Mouse (Mus musculus) regulatory T cell (primary cell): ENCODE results near the gene Incenp.
"Not testable (repeated sequence)": the region's sequence is repeated elsewhere in the genome, so short reads cannot be mapped to it uniquely, and the experiment has no call there.

Source experiments
- in situ Hi-C: fragments of 300-600 bp; cut with MboI, MseI; formaldehyde crosslinking; loops from one replicate; pipeline ENCODE4 v1.15.1; 2025; ENCODE audit warnings: high pct_unique_total_duplicates

The Incenp gene

DNA sequence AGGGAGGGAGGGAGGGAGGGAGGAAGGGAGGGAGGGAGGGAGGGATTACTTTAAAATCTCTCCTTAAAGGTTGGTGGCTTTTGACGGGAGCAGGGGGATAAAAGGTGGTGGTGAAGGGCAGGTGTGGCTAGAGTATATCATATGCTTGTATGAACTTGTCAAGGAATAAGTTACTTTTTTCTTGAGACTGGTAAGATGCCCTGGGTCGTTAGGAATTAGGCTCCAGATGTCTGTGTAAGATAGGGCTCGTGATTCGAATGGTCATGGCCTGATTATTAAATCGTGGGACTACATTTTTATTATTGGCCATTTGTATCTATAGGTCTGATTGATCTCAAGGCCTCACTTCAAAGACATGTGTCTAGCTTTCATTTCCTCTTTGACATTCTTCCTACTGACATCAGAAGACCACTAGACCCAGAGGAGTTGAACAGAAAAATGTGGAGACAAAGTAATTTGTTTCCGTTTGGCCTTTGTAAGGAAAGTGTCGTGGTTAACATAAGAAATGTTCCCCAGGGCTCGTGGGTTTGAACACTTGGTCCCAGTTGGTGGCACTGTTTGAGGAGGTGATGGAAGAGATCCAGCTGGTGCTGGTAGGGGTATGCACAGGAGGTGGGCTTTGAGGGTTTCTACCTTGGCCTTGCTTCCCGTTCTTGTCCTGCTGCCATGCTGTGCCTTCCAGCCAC, 19.0 kb upstream of the Incenp start:
- in situ Hi-C loops, result loop anchor here (10.0 kb wide), 1 partner anchor 276 kb away; no protein-coding TSS in a partner anchor

GRCm38 (mm10) chr19:9917727-9918126, 18.4 kb upstream of the Incenp start:
- in situ Hi-C loops, result loop anchor here (10.0 kb wide), 1 partner anchor 277 kb away; no protein-coding TSS in a partner anchor

- in situ Hi-C loops, result loop anchor here (10.0 kb wide), 1 partner anchor 279 kb away; no protein-coding TSS in a partner anchor
Measured at GRCm38 (mm10) chr19:9915935-9916334, 16.6 kb upstream of the Incenp start.

GRCm38 (mm10) chr19:9914346-9914745, 15.0 kb upstream of the Incenp start:
- in situ Hi-C loops, result loop anchor here (5.0 to 10.0 kb wide), 3 partner anchors 78 to 280 kb away; no protein-coding TSS in a partner anchor

DNA sequence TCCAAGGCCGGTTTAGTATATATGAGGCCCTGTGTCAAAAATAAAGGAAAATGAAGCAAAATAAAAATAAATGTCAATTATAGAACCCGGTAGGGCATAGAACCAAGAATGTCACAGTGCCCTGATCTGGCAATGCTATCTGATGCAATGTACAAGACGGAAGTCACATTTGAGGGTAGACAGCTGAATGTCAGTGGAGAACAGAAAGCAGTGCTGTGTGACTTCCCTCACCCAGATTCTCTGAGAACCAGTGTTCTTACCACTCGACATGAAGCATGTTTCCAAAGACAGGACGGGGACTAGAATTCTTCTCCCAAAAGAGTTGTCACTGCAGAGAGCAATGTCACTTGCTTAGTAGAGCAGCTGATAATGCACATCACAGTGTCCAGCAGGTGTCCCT, 14.4 kb upstream of the Incenp start:
- in situ Hi-C loops, result loop anchor here (5.0 to 10.0 kb wide), 3 partner anchors 79 to 281 kb away; no protein-coding TSS in a partner anchor

GRCm38 (mm10) chr19:9911314-9911754, 12.0 kb upstream of the Incenp start:
- in situ Hi-C loops, result loop anchor here (5.0 to 10.0 kb wide), 3 partner anchors 81 to 283 kb away; no protein-coding TSS in a partner anchor

DNA sequence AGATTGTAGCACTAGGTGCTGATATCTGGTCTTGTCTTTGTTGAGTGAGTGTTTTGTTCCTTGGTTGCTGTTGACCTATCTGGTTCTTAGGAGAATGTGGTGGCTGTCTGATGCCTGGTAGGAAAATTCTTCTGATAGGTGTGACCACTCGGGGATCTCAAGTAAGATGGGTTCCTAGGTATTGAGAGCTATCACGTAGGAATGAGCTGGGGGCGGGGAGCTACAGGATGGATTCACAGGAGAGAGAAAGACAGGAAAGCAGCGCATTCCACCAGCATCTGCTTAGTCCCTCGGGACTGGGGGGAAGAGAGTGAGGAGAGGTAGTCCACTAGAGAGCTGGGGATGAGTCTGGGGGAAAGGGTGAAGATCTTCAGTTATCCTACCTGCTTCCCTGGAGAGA, 10.0 kb upstream of the Incenp start:
- in situ Hi-C loops, result no loop called here

DNA sequence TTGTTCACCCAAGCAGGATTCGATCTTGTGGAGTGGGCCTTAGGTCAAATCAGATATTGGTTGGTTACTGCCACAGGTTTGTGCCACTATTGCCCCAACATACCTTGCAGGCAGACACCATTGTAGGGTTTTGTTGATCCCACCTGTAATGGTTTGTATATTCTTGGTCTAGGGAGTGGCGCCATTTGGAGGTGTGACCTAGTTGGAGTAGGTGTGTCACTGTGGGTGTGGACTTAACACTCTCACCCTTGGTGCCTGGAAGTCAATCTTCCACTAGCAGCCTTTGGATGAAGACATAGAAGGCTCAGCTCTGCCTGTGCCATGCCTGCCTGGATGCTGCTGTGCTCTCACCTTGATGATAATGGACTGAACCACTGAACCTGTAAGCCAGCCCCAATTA, 1.3 kb upstream of the Incenp start:
- in situ Hi-C loops, result not testable (repeated sequence)

GRCm38 (mm10) chr19:9899780-9900146, 412 bp upstream of the Incenp start:
- in situ Hi-C loops, result no loop called here

DNA sequence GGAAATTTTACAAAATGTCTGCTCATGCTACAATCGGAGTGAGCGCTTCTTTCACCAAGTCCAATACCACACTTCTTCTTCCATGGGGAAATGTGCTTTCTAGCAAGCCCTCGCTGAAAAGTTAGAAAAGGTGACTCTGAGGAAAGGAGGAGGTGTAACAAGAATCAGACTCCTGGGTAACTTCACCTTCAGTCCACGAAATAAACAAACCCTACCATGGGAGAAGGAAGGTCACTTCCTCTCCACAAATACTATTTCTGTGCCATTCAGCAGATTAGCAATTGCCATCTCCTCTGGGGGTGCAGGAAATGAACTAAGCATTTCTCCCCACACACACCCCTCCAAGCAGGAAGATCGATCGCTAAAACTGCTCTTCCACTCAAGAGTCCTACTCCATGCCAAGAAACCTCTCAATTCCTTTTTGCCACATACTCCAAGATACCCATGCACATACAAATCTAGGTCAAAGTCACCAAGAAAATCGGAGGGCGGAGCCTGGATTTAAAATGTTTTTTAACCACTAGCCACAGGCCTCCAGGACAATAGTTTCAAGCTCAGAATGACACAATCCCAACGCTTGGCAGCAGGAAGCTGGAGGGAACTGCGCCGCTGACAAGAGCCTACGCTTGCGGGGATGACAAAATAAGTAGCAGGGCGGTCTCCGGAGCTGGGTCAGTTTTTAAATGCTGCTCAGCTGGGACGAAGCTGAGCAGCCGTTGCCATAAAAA, 848 bp downstream of the Incenp start:
- in situ Hi-C loops, result no loop called here

DNA sequence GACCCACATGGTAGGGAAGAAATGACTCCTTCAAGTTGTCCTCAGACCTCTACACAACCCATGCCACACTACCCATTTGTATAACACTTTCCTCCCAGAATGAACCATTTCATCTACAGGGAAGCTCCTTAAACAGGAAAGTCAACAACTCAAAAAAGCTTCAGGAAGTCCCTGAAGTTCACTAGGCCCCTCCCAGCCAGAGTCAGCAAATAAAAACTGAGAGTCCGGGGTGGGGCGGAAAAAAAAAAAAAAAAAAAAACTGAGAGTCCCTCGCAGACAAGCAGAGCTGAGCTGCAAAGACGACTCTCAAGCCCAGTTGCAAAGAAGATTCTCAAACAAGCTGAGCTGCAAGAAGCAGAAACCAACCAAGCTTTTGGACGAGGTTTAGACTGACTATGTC, 3.3 kb downstream of the Incenp start:
- in situ Hi-C loops, result no loop called here

DNA sequence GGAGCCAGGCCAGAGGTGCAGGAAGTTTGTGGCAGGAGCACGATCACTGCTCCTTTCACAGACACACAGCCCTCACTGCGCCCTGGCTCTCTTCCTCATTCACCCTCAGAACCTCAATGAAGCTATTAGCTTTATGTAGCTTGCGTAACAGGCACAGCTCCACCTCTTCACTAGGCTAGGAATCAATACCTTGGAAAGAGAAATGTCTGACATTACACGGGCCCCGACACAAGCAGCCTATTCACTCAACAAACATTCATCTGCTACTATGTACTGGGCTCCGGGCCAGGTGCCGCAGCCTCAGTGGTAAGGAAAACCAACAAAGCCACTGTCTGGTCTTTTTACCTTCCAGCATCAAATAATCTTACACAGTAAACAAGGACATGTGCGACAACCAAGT, 12.6 kb downstream of the Incenp start:
- in situ Hi-C loops, result no loop called here

DNA sequence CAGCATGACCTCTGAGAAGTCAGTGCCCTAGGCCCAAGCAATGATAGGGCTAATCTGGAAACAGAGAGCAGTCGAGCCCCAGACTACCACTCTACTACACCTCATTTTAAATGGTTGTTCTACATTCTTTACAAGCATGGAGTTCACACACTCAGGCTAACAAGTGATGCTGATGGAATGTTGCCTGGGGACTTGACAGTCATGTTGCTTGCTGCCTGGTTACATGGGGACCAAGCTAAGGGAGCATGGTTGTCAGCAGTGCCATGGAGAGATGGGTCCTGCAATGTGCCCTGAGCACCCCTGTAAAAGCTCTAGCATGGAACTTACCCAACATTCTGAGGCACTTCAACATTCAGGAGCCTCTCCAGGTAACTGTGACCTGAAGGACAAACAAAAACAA, 13.0 kb downstream of the Incenp start:
- in situ Hi-C loops, result no loop called here

- in situ Hi-C loops, result no loop called here
Measured at GRCm38 (mm10) chr19:9878186-9878835, 21.0 kb downstream of the Incenp start.

GRCm38 (mm10) chr19:9865466-9865865, 33.9 kb downstream of the Incenp start:
- in situ Hi-C loops, result loop anchor here (10.0 kb wide), 1 partner anchor 1871 kb away; no protein-coding TSS in a partner anchor

- in situ Hi-C loops, result loop anchor here (10.0 kb wide), 1 partner anchor 1870 kb away; no protein-coding TSS in a partner anchor
Measured at GRCm38 (mm10) chr19:9864856-9865255, 34.5 kb downstream of the Incenp start.

- in situ Hi-C loops, result loop anchor here (10.0 kb wide), 1 partner anchor 1866 kb away; no protein-coding TSS in a partner anchor
Measured at GRCm38 (mm10) chr19:9860821-9861220, 38.5 kb downstream of the Incenp start.

DNA sequence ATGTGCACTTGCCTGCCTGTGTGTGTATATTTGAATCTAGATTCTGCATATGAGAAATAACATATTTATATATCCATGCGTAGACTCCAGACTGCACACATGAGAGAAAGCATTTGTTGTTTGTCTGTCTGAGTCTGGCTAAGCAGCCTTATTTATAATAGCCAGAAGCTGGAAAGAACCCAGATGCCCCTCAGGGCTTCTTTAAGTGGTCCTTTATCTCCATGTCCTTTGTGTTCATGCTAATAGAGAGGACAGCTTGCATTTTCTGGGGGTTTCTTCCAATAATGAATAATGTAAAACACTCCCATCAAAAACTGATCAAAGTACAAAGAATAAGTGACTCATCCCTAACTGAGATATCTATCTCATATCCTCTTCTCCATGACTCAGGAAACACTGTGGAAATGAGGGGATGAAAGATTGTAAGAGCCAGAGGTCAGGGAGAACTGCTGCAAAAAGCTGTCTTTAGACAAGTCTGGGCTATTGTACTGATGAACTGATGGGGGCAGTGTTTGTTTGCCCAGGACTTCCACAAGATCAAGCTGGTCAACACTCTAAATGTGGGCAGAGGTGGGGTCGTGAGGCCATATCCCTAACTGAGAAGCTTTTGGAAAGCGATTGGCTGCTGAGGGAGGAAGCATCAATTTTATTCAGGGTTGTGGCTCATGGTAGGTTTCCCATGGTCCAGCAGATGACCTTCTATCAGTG, 49.8 kb downstream of the Incenp start:
- in situ Hi-C loops, result not testable (repeated sequence)

DNA sequence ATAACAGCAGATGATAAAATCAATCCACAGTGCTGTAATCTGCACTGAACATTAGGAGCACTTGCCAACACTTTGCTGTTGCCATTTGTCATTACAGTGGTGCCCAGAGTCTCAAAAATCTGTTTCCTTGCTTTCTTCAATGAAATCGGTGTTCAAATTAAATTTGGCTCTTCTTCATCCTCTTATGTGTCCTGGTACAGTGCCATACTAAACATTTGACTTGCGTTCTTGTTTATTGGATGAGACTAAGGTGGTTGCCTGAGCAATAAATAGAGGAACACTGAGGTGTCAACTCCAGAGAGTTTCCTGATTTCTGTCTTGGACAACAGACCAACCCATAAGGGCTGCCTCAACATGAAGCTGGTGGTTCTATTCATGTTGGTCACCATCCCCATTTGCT, 52.1 kb downstream of the Incenp start, which contains the start of gene Scgb2a2:
Gene Scgb2a2, plus strand, starts transcription at position 301 of the 400 bp plus-strand sequence.
- in situ Hi-C loops, result no loop called here

GRCm38 (mm10) chr19:9837341-9837715, 62.0 kb downstream of the Incenp start:
- in situ Hi-C loops, result no loop called here
